Mouse (Mus musculus): ENCODE data around the gene Stx1b. TPM values are rescaled to one million over a fixed set of nuclear protein-coding genes. Genes with fewer than 3 reads are reported as not detected.
"Not testable (repeated sequence)": the region's sequence is repeated elsewhere in the genome, so short reads cannot be mapped to it uniquely, and the experiment has no call there.

Stx1b gene
- polyA plus RNA-seq, 1 experiment from 2014 or later: 33.3 TPM

GRCm38 (mm10) chr7:127840886-127841285, 16.5 kb upstream of the Stx1b start:
- Histone ChIP-seq H3K9me3 (no peaks in the 10 kb centered on the region), H3K27me3 (no peaks in the 10 kb centered on the region), H3K4me1 (replicated peaks) (peaks cover 13% of the 10 kb centered on the region), H3K36me3 (no peaks in the 10 kb centered on the region), H3K27ac (peak overlapping the region; percentile 89), H3K4me3 (replicated peaks) (peak overlapping the region; percentile 68), H3K4me2 (replicated peaks) (peak overlapping the region; percentile 99), H3K9ac (replicated peaks) (peak overlapping the region; percentile 75)
- ATAC-seq: peak; percentile 37
- WGBS: 5% methylated on average over 15 of the region's 15 CpGs

- 79% methylated on average over 2 of the region's 2 CpGs for WGBS
- not testable (repeated sequence) for H3K9ac ChIP-seq (replicated peaks); H3K4me2 ChIP-seq (replicated peaks); ATAC-seq; H3K36me3 ChIP-seq; H3K27me3 ChIP-seq; H3K9me3 ChIP-seq; H3K4me3 ChIP-seq (replicated peaks); H3K27ac ChIP-seq
- H3K4me1 ChIP-seq (replicated peaks): peaks cover 13% of the 10 kb centered on the region
Observed at GRCm38 (mm10) chr7:127840031-127840430, 15.7 kb upstream of the Stx1b start.

- not testable (repeated sequence) for H3K4me3 ChIP-seq (replicated peaks); ATAC-seq; H3K27ac ChIP-seq; H3K27me3 ChIP-seq; H3K9ac ChIP-seq (replicated peaks); H3K4me2 ChIP-seq (replicated peaks); H3K9me3 ChIP-seq; H3K36me3 ChIP-seq
- WGBS: 87% methylated on average over 4 of the region's 4 CpGs
- peaks cover 13% of the 10 kb centered on the region for H3K4me1 ChIP-seq (replicated peaks)
Observed at GRCm38 (mm10) chr7:127837878-127838277, 13.5 kb upstream of the Stx1b start.

GRCm38 (mm10) chr7:127837473-127837872, 13.1 kb upstream of the Stx1b start:
- Histone ChIP-seq H3K27me3 (no peaks in the 10 kb centered on the region), H3K9me3 (no peaks in the 10 kb centered on the region), H3K9ac (replicated peaks) (no peak overlapping the region), H3K36me3 (no peaks in the 10 kb centered on the region), H3K4me1 (replicated peaks) (peaks cover 9% of the 10 kb centered on the region), H3K27ac (no peak overlapping the region), H3K4me2 (replicated peaks) (no peak overlapping the region), H3K4me3 (replicated peaks) (no peak overlapping the region)
- 90% methylated on average over 5 of the region's 5 CpGs for WGBS
- no peak for ATAC-seq

GRCm38 (mm10) chr7:127835550-127835949, 11.2 kb upstream of the Stx1b start:
- H3K4me3 ChIP-seq (replicated peaks): no peak overlapping the region

GRCm38 (mm10) chr7:127823236-127824171, 845 bp downstream of the Stx1b start:
- H3K4me2 ChIP-seq (replicated peaks): peak overlapping the region; percentile 72
- ATAC-seq: peak; percentile 68
- WGBS: 63% methylated on average over 11 of the region's 11 CpGs
- H3K9ac ChIP-seq (replicated peaks): peak overlapping the region; percentile 88
- no peaks in the 10 kb centered on the region for H3K9me3 ChIP-seq
- peak overlapping the region; percentile 90 for H3K27ac ChIP-seq
- peaks cover 34% of the 10 kb centered on the region for H3K4me1 ChIP-seq (replicated peaks)
- no peaks in the 10 kb centered on the region for H3K27me3 ChIP-seq
- H3K4me3 ChIP-seq (replicated peaks): peak overlapping the region; percentile 74
- H3K36me3 ChIP-seq: no peaks in the 10 kb centered on the region

More at GRCm38 (mm10) chr7:127835550-127835949, 11.2 kb upstream of the Stx1b start:
- 80% methylated on average over 2 of the region's 2 CpGs for WGBS
- H3K4me2 ChIP-seq (replicated peaks): no peak overlapping the region
- peaks cover 2% of the 10 kb centered on the region for H3K4me1 ChIP-seq (replicated peaks)
- no peak overlapping the region for H3K9ac ChIP-seq (replicated peaks)
- ATAC-seq: no peak
- H3K9me3 ChIP-seq: no peaks in the 10 kb centered on the region
- H3K27me3 ChIP-seq: no peaks in the 10 kb centered on the region
- H3K36me3 ChIP-seq: no peaks in the 10 kb centered on the region
- no peak overlapping the region for H3K27ac ChIP-seq

- Histone ChIP-seq H3K27ac (no peak overlapping the region), H3K4me2 (replicated peaks) (peak overlapping the region; percentile 72), H3K27me3 (no peaks in the 10 kb centered on the region), H3K4me1 (replicated peaks) (peaks cover 34% of the 10 kb centered on the region), H3K9me3 (no peaks in the 10 kb centered on the region), H3K36me3 (0 out of 2 replicates have a peak, but pooled peaks cover 2% of the 10 kb centered on the region), H3K9ac (replicated peaks) (no peak overlapping the region), H3K4me3 (replicated peaks) (no peak overlapping the region)
- 88% methylated on average over 3 of the region's 3 CpGs for WGBS
- ATAC-seq: no peak
Observed at GRCm38 (mm10) chr7:127822494-127822893, 1.9 kb downstream of the Stx1b start.

GRCm38 (mm10) chr7:127820836-127821509, 3.4 kb downstream of the Stx1b start:
- no peak for ATAC-seq
- 78% methylated on average over 13 of the region's 13 CpGs for WGBS
- H3K27me3 ChIP-seq: no peaks in the 10 kb centered on the region
- no peak overlapping the region for H3K27ac ChIP-seq
- H3K4me1 ChIP-seq (replicated peaks): peaks cover 37% of the 10 kb centered on the region
- no peak overlapping the region for H3K4me3 ChIP-seq (replicated peaks)
- no peak overlapping the region for H3K9ac ChIP-seq (replicated peaks)
- 0 out of 2 replicates have a peak, but pooled peaks cover 7% of the 10 kb centered on the region for H3K36me3 ChIP-seq
- H3K4me2 ChIP-seq (replicated peaks): no peak overlapping the region
- no peaks in the 10 kb centered on the region for H3K9me3 ChIP-seq

- H3K27me3 ChIP-seq: no peaks in the 10 kb centered on the region
- peaks cover 30% of the 10 kb centered on the region for H3K36me3 ChIP-seq
- no peak overlapping the region for H3K4me2 ChIP-seq (replicated peaks)
- H3K9ac ChIP-seq (replicated peaks): no peak overlapping the region
- WGBS: 95% methylated on average over 5 of the region's 5 CpGs
- no peak for ATAC-seq
- H3K9me3 ChIP-seq: no peaks in the 10 kb centered on the region
- H3K4me3 ChIP-seq (replicated peaks): no peak overlapping the region
- peaks cover 19% of the 10 kb centered on the region for H3K4me1 ChIP-seq (replicated peaks)
- no peak overlapping the region for H3K27ac ChIP-seq
Observed at GRCm38 (mm10) chr7:127817776-127818175, 6.6 kb downstream of the Stx1b start.

GRCm38 (mm10) chr7:127817053-127817452, 7.3 kb downstream of the Stx1b start:
- Histone ChIP-seq H3K4me3 (replicated peaks) (no peak overlapping the region), H3K27me3 (no peaks in the 10 kb centered on the region), H3K36me3 (peaks cover 37% of the 10 kb centered on the region), H3K9ac (replicated peaks) (no peak overlapping the region), H3K9me3 (no peaks in the 10 kb centered on the region), H3K27ac (no peak overlapping the region), H3K4me1 (replicated peaks) (peaks cover 11% of the 10 kb centered on the region), H3K4me2 (replicated peaks) (no peak overlapping the region)
- no peak for ATAC-seq
- 88% methylated on average over 7 of the region's 7 CpGs for WGBS

GRCm38 (mm10) chr7:127815954-127816821, 8.2 kb downstream of the Stx1b start:
- no peak overlapping the region for H3K27ac ChIP-seq

More at GRCm38 (mm10) chr7:127815954-127816821, 8.2 kb downstream of the Stx1b start:
- Histone ChIP-seq H3K36me3 (peaks cover 45% of the 10 kb centered on the region), H3K4me1 (replicated peaks) (peaks cover 9% of the 10 kb centered on the region; the same call in 1 of the 2 replicates), H3K4me2 (replicated peaks) (no peak overlapping the region), H3K9me3 (no peaks in the 10 kb centered on the region), H3K9ac (replicated peaks) (0 out of 2 replicates have a peak overlapping the region, but pooled peaks have one; percentile 14), H3K4me3 (replicated peaks) (no peak overlapping the region), H3K27me3 (no peaks in the 10 kb centered on the region)
- WGBS: 75% methylated on average over 15 of the region's 15 CpGs
- ATAC-seq: no peak

All from midbrain, embryonic 13.5 days (tissue).